Mouse (Mus musculus): Measurements from ENCODE around the gene Gm14435.
"Not testable (repeated sequence)": the region's sequence is repeated elsewhere in the genome, so short reads cannot be mapped to it uniquely, and the experiment has no call there.

The Gm14435 gene

DNA sequence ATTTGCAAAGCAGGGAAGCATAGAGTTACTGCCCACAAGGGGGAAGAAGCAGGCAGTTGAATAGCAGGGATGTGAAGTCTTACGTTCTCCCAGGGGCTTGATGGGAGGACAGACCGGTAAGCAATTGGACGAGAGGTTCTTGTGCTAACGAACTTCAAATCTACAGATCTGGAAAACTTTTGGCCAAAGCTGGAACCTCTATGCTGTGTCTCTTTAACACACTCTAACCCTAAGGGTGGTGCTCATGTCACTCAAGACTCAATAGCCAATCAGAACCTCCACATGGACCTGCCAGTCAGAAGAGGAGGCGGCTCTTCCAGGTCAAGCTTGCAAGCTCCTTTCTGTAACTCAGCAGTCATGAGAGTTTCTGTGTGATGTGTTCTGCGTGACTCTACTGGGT, at the start of gene Gm14435:
Gene Gm14435, plus strand, starts transcription at position 301 of the 400 bp plus-strand sequence.
- not testable (repeated sequence) for DNase-seq (ENCODE audit: low spot score in 2 of 2)

All from frontal cortex, postnatal 10 days (tissue).